Mouse (Mus musculus) stomach, postnatal 0 days (tissue): ENCODE results near the gene Zfp503. TPM values are rescaled to one million over a fixed set of nuclear protein-coding genes. Genes with fewer than 3 reads are reported as not detected.

ENCODE experiments used
- ATAC-seq: fragments of 200-750 bp; cut with Nextera tagmentation; 2 replicates; pipeline ENCODE4 v1.8.0; 2017; ENCODE audit not compliant: low FRiP score, low TSS enrichment
- DNase-seq: peaks from one replicate; pipeline ENCODE4 v3.0.0-alpha.2; 2016; ENCODE audit warnings: low spot score
- H3K27ac ChIP-seq: fragments of 300-500 bp; sonication (generic); replicated peaks from 2 replicates; pipeline ENCODE4 v1.5.1; 2014; ENCODE audit warnings: mild to moderate bottlenecking, control low read depth
- H3K27me3 ChIP-seq: fragments of 300-500 bp; sonication (generic); 2 replicates; pipeline ENCODE4 v1.6.1; 2014; ENCODE audit warnings: low read length; ENCODE audit not compliant: control insufficient read depth, insufficient read depth
- H3K36me3 ChIP-seq: fragments of 300-500 bp; sonication (generic); 2 replicates; pipeline ENCODE4 v1.6.1; 2014; ENCODE audit warnings: low read length, mixed read lengths; ENCODE audit not compliant: control insufficient read depth, insufficient read depth
- H3K4me1 ChIP-seq: fragments of 300-500 bp; sonication (generic); replicated peaks from 2 replicates; pipeline ENCODE4 v1.6.1; 2014; ENCODE audit warnings: antibody characterized with exemption; ENCODE audit not compliant: control insufficient read depth, insufficient read depth
- H3K4me2 ChIP-seq: fragments of 300-500 bp; sonication (generic); replicated peaks from 2 replicates; pipeline ENCODE4 v1.6.1; 2014; ENCODE audit warnings: low read depth, mild to moderate bottlenecking, control low read depth, moderate library complexity
- H3K4me3 ChIP-seq: fragments of 300-500 bp; sonication (generic); 2 replicates; pipeline ENCODE4 v1.5.1; 2014; ENCODE audit warnings: low read depth, low read length, control low read depth
- H3K9ac ChIP-seq: fragments of 300-500 bp; sonication (generic); 2 replicates; pipeline ENCODE4 v1.6.1; 2014; ENCODE audit warnings: mild to moderate bottlenecking, low read length, control low read depth, mixed read lengths
- H3K9me3 ChIP-seq: fragments of 300-500 bp; sonication (generic); 2 replicates; pipeline ENCODE4 v1.6.1; 2016; ENCODE audit warnings: low read length; ENCODE audit not compliant: control insufficient read depth
- CTCF ChIP-seq: IDR thresholded peaks from 2 replicates; pipeline ENCODE4 v1.5.1; 2016; ENCODE audit warnings: antibody characterized with exemption, low read depth, mild to moderate bottlenecking, moderate library complexity
- EP300 ChIP-seq: optimal IDR thresholded peaks from 2 replicates; pipeline ENCODE3; 2016; ENCODE audit warnings: antibody characterized with exemption
- WGBS: fragments of 180-500 bp; shearing (Covaris S2); extraction: QIAGEN DNeasy Blood & Tissue Kit; methylation state at CpG from one replicate; pipeline ENCODE4 v1.1.7; 2014; 5-methylcytosine and 5-hydroxymethylcytosine counted together
- polyA plus RNA-seq: library from polyadenylated mRNA; unstranded; fragments of >200 nt; fragmentation: Nextera tagmentation; extraction: Ambion mirVana; gene quantifications from 2 replicates; pipeline ENCODE4 v1.2.1, GENCODE M21; 2015

Gene Zfp503
- polyA plus RNA-seq, 1 experiment from 2014 or later, result 11.3 TPM

DNA sequence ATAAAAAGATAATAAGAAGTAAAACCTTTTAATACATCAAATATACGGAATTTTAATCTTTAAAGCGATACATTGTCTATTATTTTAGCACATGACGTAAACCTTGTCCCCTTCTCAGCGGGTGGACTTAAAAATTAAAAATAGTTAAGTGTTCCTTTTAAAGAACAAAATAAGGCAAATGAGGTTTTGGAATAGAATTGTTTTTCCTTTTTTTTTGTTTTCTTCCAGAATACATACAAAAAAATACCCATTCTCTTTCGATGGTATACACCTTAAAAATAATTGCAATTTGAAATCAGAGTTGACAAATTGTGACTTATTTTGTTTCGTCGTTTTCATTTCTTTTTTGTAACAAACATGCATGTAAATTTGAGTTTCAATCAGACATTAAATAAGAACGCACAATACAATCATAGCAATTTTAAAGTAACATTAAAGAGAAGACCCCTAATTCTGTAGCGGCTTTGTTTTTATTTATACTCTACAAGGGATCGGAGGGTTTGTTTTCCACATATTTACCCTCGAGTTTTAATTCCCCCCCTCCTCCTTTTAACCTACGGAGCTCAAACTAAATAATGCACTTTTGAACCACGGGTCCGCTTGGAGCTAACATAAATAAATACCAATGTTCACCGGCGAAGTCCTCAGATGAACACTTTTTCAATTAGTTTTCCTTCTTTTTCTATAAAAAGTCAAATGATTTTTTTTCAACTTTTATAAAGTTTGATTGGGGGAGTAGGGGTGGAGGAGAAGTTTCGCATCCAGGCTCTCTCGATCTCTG is 5.3 kb downstream of the Zfp503 start:
- Histone ChIP-seq H3K4me3 (peak overlapping the region; percentile 90), H3K27me3 (no peaks in the 10 kb centered on the region), H3K9ac (peak overlapping the region; percentile 96), H3K9me3 (no peaks in the 10 kb centered on the region), H3K36me3 (peaks cover 11% of the 10 kb centered on the region; the same call in 1 of the 2 replicates), H3K4me1 (peaks cover 5% of the 10 kb centered on the region; the same call in 1 of the 2 replicates), H3K4me2 (peak overlapping the region; percentile 94), H3K27ac (peak overlapping the region; percentile 99)
- ATAC-seq, result no peak
- DNase-seq, result no peak
- 15% methylated on average over 18 of the region's 18 CpGs for WGBS
- TF ChIP-seq CTCF, result no peak
- TF ChIP-seq EP300, result no peak

GRCm38 (mm10) chr14:21983311-21983949 is 6.0 kb downstream of the Zfp503 start:
- Histone ChIP-seq H3K27ac (peak overlapping the region; percentile 91), H3K9me3 (no peaks in the 10 kb centered on the region), H3K4me3 (peak overlapping the region; percentile 45), H3K27me3 (no peaks in the 10 kb centered on the region), H3K9ac (peak overlapping the region; percentile 82), H3K4me1 (peaks cover 5% of the 10 kb centered on the region; the same call in 1 of the 2 replicates), H3K4me2 (peak overlapping the region; percentile 90), H3K36me3 (peaks cover 11% of the 10 kb centered on the region; the same call in 1 of the 2 replicates)
- TF ChIP-seq CTCF, result no peak
- no peak for TF ChIP-seq EP300
- ATAC-seq (no peak), DNase-seq (no peak)
- WGBS, result 10% methylated on average over 22 of the region's 22 CpGs

- peak overlapping the region; percentile 90 for H3K4me2 ChIP-seq
- H3K4me3 ChIP-seq, result peak overlapping the region; percentile 45
- H3K9ac ChIP-seq, result peak overlapping the region; percentile 82
- 12% methylated on average over 37 of the region's 38 CpGs for WGBS
- H3K36me3 ChIP-seq, result peaks cover 11% of the 10 kb centered on the region; the same call in 1 of the 2 replicates
- TF ChIP-seq EP300, result no peak
- no peak for TF ChIP-seq CTCF
- ATAC-seq, result no peak
- peak overlapping the region; percentile 91 for H3K27ac ChIP-seq
- DNase-seq, result peak; percentile 66
- no peaks in the 10 kb centered on the region for H3K27me3 ChIP-seq
- H3K9me3 ChIP-seq, result no peaks in the 10 kb centered on the region
- H3K4me1 ChIP-seq, result peaks cover 5% of the 10 kb centered on the region; the same call in 1 of the 2 replicates
These were observed 6.7 kb downstream of the Zfp503 start for GRCm38 (mm10) chr14:21982592-21983310.

DNA sequence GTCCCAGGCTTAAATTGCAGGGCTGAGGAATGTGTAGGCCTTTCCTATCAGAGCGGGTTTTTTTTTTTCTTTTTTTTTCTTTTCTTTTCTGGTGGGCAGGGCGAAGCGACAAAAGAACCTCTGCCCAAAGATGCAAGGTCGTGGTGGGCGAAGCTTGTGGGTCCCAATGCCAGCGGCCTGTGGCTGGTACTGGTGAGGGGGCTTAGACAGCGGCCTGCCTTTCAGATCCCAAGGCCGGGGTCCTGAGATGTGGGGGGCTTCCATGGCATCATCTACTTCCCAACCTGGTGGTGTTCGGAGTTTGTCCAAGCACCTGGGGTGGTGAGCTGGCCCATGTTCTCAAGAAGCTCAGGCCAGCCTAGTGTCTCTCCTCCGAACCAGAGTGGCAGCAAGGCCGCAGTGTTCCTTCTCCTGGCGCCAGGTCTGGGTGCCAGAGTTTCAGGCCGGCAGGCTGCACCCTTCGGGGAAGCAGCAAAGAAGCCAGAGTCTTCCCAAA is 7.3 kb downstream of the Zfp503 start:
- TF ChIP-seq EP300 (no peak), CTCF (no peak)
- Histone ChIP-seq H3K9me3 (no peaks in the 10 kb centered on the region), H3K4me2 (peak overlapping the region; percentile 90), H3K27ac (peak overlapping the region; percentile 91), H3K4me3 (peak overlapping the region; percentile 45), H3K36me3 (peaks cover 11% of the 10 kb centered on the region; the same call in 1 of the 2 replicates), H3K9ac (peak overlapping the region; percentile 82), H3K27me3 (no peaks in the 10 kb centered on the region), H3K4me1 (peaks cover 5% of the 10 kb centered on the region; the same call in 1 of the 2 replicates)
- DNase-seq, result peak; percentile 65
- ATAC-seq, result no peak
- 41% methylated on average over 14 of the region's 14 CpGs for WGBS

- ATAC-seq, result peak; percentile 74
- peaks cover 11% of the 10 kb centered on the region; the same call in 1 of the 2 replicates for H3K36me3 ChIP-seq
- H3K4me1 ChIP-seq, result peaks cover 5% of the 10 kb centered on the region; the same call in 1 of the 2 replicates
- H3K27ac ChIP-seq, result peak overlapping the region; percentile 58
- DNase-seq, result peak; percentile 90
- WGBS, result 2% methylated on average over 22 of the region's 22 CpGs
- TF ChIP-seq EP300 (no peak), CTCF (peak; percentile 92)
- H3K4me2 ChIP-seq, result peak overlapping the region; percentile 90
- H3K4me3 ChIP-seq, result peak overlapping the region; percentile 28
- H3K9ac ChIP-seq, result 0 out of 2 replicates have a peak overlapping the region, but pooled peaks have one; percentile 27
- no peaks in the 10 kb centered on the region for H3K9me3 ChIP-seq
- H3K27me3 ChIP-seq, result no peaks in the 10 kb centered on the region
These were observed 7.9 kb downstream of the Zfp503 start for GRCm38 (mm10) chr14:21981462-21981861.
